Mouse (Mus musculus) forebrain, embryonic 14.5 days (tissue): ENCODE measurements around the gene Dffb. TPM values are rescaled to one million over a fixed set of nuclear protein-coding genes. Genes with fewer than 3 reads are reported as not detected.

Experiments
- ATAC-seq: fragments of 200-750 bp; cut with Nextera tagmentation; 2 replicates; pipeline ENCODE4 v1.8.0; 2017; ENCODE audit warnings: mild to moderate bottlenecking, moderate library complexity
- DNase-seq: peaks from one replicate; pipeline ENCODE4 v3.0.0-alpha.2; 2015; ENCODE audit warnings: low spot score
- H3K27ac ChIP-seq: fragments of 300-500 bp; sonication (generic); 2 replicates; pipeline ENCODE4 v1.5.1; 2014; ENCODE audit warnings: low read depth, mild to moderate bottlenecking, control low read depth, low read length, moderate library complexity
- H3K27me3 ChIP-seq: fragments of 300-500 bp; sonication (generic); replicated peaks from 2 replicates; pipeline ENCODE4 v1.6.1; 2014; ENCODE audit warnings: low read length, control low read depth, mixed read lengths; ENCODE audit not compliant: control insufficient read depth, insufficient read depth
- H3K36me3 ChIP-seq: fragments of 300-500 bp; sonication (generic); 2 replicates; pipeline ENCODE4 v1.6.1; 2014; ENCODE audit warnings: low read length, control low read depth; ENCODE audit not compliant: control insufficient read depth, insufficient read depth
- H3K4me1 ChIP-seq: fragments of 300-500 bp; sonication (generic); 2 replicates; pipeline ENCODE4 v1.6.1; 2014; ENCODE audit warnings: antibody characterized with exemption, low read length, control low read depth; ENCODE audit not compliant: control insufficient read depth, insufficient read depth
- H3K4me2 ChIP-seq: fragments of 300-500 bp; sonication (generic); 2 replicates; pipeline ENCODE4 v1.6.1; 2014; ENCODE audit warnings: mild to moderate bottlenecking, control low read depth, low read length
- H3K4me3 ChIP-seq: fragments of 300-500 bp; sonication (generic); 2 replicates; pipeline ENCODE4 v1.5.1; 2014; ENCODE audit warnings: low read depth, low read length, control low read depth
- H3K9ac ChIP-seq: fragments of 300-500 bp; sonication (generic); 2 replicates; pipeline ENCODE4 v1.6.1; 2014; ENCODE audit warnings: mild to moderate bottlenecking, low read length, control low read depth, moderate library complexity
- H3K9me3 ChIP-seq: fragments of 300-500 bp; sonication (generic); replicated peaks from 2 replicates; pipeline ENCODE4 v1.6.1; 2016; ENCODE audit warnings: low read length, control low read depth, mixed read lengths; ENCODE audit not compliant: control insufficient read depth
- WGBS: fragments of 180-500 bp; shearing (Covaris S2); extraction: QIAGEN DNeasy Blood & Tissue Kit; methylation state at CpG from one replicate; pipeline ENCODE4 v1.1.7; 2014; 5-methylcytosine and 5-hydroxymethylcytosine counted together
- polyA plus RNA-seq: library from polyadenylated mRNA; unstranded; fragments of >200 nt; fragmentation: Nextera tagmentation; extraction: Ambion mirVana; gene quantifications from 2 replicates; pipeline ENCODE4 v1.2.1, GENCODE M21; 2014

The Dffb gene
- polyA plus RNA-seq = 7.4 and 8.6 TPM in 2 replicates

GRCm38 (mm10) chr4:153974431-153975291, at the start of gene Dffb, which contains the start of gene Cep104:
Dffb (minus strand) TSS chr4:153975126.
Cep104 (plus strand) TSS chr4:153975194.
- WGBS = 2% methylated on average over 68 of the region's 68 CpGs

GRCm38 (mm10) chr4:154023754-154024601, 49.1 kb upstream of the Dffb start:
- ATAC-seq = no peak
- Histone ChIP-seq H3K27me3 (peaks cover 7% of the 10 kb centered on the region; the same call in 1 of the 2 replicates), H3K4me1 (no peaks in the 10 kb centered on the region), H3K9ac (no peak overlapping the region), H3K4me3 (no peak overlapping the region), H3K27ac (no peak overlapping the region), H3K36me3 (peaks cover 36% of the 10 kb centered on the region), H3K4me2 (no peak overlapping the region), H3K9me3 (no peaks in the 10 kb centered on the region)
- no peak for DNase-seq
- 33% methylated on average over 8 of the region's 8 CpGs for WGBS

More at GRCm38 (mm10) chr4:153974431-153975291, at the start of gene Dffb, which contains the start of gene Cep104:
- Histone ChIP-seq H3K36me3 (peaks cover 29% of the 10 kb centered on the region), H3K4me1 (peaks cover 10% of the 10 kb centered on the region; the same call in 1 of the 2 replicates), H3K4me2 (peak within 1 kb of the TSS; percentile 81), H3K9me3 (no peaks in the 10 kb centered on the region), H3K27me3 (no peaks in the 10 kb centered on the region), H3K27ac (peak within 1 kb of the TSS; percentile 55; the same call in 1 of the 2 replicates), H3K4me3 (peak within 1 kb of the TSS; percentile 90), H3K9ac (peak within 1 kb of the TSS; percentile 90)
- peak; percentile 99 for ATAC-seq
- peak; percentile 96 for DNase-seq

GRCm38 (mm10) chr4:154022844-154023243, 47.9 kb upstream of the Dffb start:
- no peaks in the 10 kb centered on the region for H3K9me3 ChIP-seq
- H3K4me2 ChIP-seq = no peak overlapping the region
- ATAC-seq (no peak), DNase-seq (no peak)
- no peaks in the 10 kb centered on the region for H3K4me1 ChIP-seq
- no peak overlapping the region for H3K27ac ChIP-seq
- H3K36me3 ChIP-seq = peaks cover 47% of the 10 kb centered on the region
- H3K9ac ChIP-seq = no peak overlapping the region
- no peak overlapping the region for H3K4me3 ChIP-seq
- 28% methylated on average over 4 of the region's 4 CpGs for WGBS
- H3K27me3 ChIP-seq = peaks cover 7% of the 10 kb centered on the region; the same call in 1 of the 2 replicates

GRCm38 (mm10) chr4:154022407-154022806, 47.5 kb upstream of the Dffb start:
- WGBS = 76% methylated on average over 4 of the region's 4 CpGs
- ATAC-seq = no peak
- DNase-seq = no peak

GRCm38 (mm10) chr4:154021432-154021831, 46.5 kb upstream of the Dffb start:
- WGBS = 92% methylated on average over 9 of the region's 9 CpGs

More at GRCm38 (mm10) chr4:154022407-154022806, 47.5 kb upstream of the Dffb start:
- peaks cover 7% of the 10 kb centered on the region; the same call in 1 of the 2 replicates for H3K27me3 ChIP-seq
- H3K9me3 ChIP-seq = no peaks in the 10 kb centered on the region
- no peaks in the 10 kb centered on the region for H3K4me1 ChIP-seq
- no peak overlapping the region for H3K4me3 ChIP-seq
- H3K9ac ChIP-seq = no peak overlapping the region
- H3K4me2 ChIP-seq = no peak overlapping the region
- H3K36me3 ChIP-seq = peaks cover 49% of the 10 kb centered on the region
- no peak overlapping the region for H3K27ac ChIP-seq

GRCm38 (mm10) chr4:154019571-154019970, 44.6 kb upstream of the Dffb start:
- no peak overlapping the region for H3K4me2 ChIP-seq
- WGBS = 69% methylated on average over 7 of the region's 7 CpGs
- no peak for DNase-seq
- H3K27me3 ChIP-seq = no peaks in the 10 kb centered on the region
- no peak for ATAC-seq
- no peaks in the 10 kb centered on the region for H3K4me1 ChIP-seq
- H3K36me3 ChIP-seq = peaks cover 77% of the 10 kb centered on the region
- H3K9ac ChIP-seq = no peak overlapping the region
- H3K9me3 ChIP-seq = no peaks in the 10 kb centered on the region
- no peak overlapping the region for H3K4me3 ChIP-seq
- H3K27ac ChIP-seq = no peak overlapping the region

More at GRCm38 (mm10) chr4:154021432-154021831, 46.5 kb upstream of the Dffb start:
- no peak overlapping the region for H3K4me3 ChIP-seq
- H3K9me3 ChIP-seq = no peaks in the 10 kb centered on the region
- H3K27me3 ChIP-seq = peaks cover 7% of the 10 kb centered on the region; the same call in 1 of the 2 replicates
- peaks cover 59% of the 10 kb centered on the region for H3K36me3 ChIP-seq
- no peak overlapping the region for H3K4me2 ChIP-seq
- DNase-seq = no peak
- no peak overlapping the region for H3K27ac ChIP-seq
- no peak for ATAC-seq
- no peak overlapping the region for H3K9ac ChIP-seq
- no peaks in the 10 kb centered on the region for H3K4me1 ChIP-seq

GRCm38 (mm10) chr4:154015476-154015875, 40.5 kb upstream of the Dffb start:
- no peaks in the 10 kb centered on the region for H3K9me3 ChIP-seq
- ATAC-seq = no peak
- no peak overlapping the region for H3K9ac ChIP-seq
- no peaks in the 10 kb centered on the region for H3K27me3 ChIP-seq
- peaks cover 59% of the 10 kb centered on the region for H3K36me3 ChIP-seq
- DNase-seq = no peak
- no peak overlapping the region for H3K4me3 ChIP-seq
- 92% methylated on average over 10 of the region's 11 CpGs for WGBS
- H3K4me1 ChIP-seq = peaks cover 11% of the 10 kb centered on the region
- H3K27ac ChIP-seq = no peak overlapping the region
- no peak overlapping the region for H3K4me2 ChIP-seq

- ATAC-seq = 0 out of 2 replicates have a peak, but pooled peaks have one; percentile 1
- WGBS = 3% methylated on average over 54 of the region's 55 CpGs
Measured at GRCm38 (mm10) chr4:154012132-154012882, 37.4 kb upstream of the Dffb start.

More at GRCm38 (mm10) chr4:154012132-154012882, 37.4 kb upstream of the Dffb start:
- Histone ChIP-seq H3K4me3 (peak overlapping the region; percentile 98), H3K4me1 (peaks cover 11% of the 10 kb centered on the region), H3K27ac (0 out of 2 replicates have a peak overlapping the region, but pooled peaks have one; percentile 17), H3K27me3 (no peaks in the 10 kb centered on the region), H3K36me3 (peaks cover 35% of the 10 kb centered on the region), H3K4me2 (peak overlapping the region; percentile 99), H3K9me3 (no peaks in the 10 kb centered on the region), H3K9ac (peak overlapping the region; percentile 93)
- no peak for DNase-seq
